Mouse (Mus musculus): ENCODE measurements around the gene Ppp1r27.

GRCm38 (mm10) chr11:120539285-120540014 is 11.5 kb downstream of the Ppp1r27 start:
- TF ChIP-seq POLR2A (IDR thresholded peaks at IDR 0.05; ENCODE audit: borderline replicate concordance, extremely low read depth, low read depth, low read length) (no peak), CTCF (IDR thresholded peaks at IDR 0.05; ENCODE audit: insufficient read depth, low read length) (no peak)

Data from lung, adult 2 months (tissue).